Mouse (Mus musculus) v-Abl transformed pro-B cells (cell line): ENCODE measurements around the gene Ttpal.

Experiments used
- in situ Hi-C, 2 experiments: fragments of 400-800 bp; cut with MboI; formaldehyde crosslinking; loops; one replicate each; pipeline ENCODE4 v1.15.1; 2025; ENCODE audit not compliant: unreplicated experiment in 2 of 2

The Ttpal gene

GRCm38 (mm10) chr2:163616652-163617227 is 14.6 kb downstream of the Ttpal start:
- in situ Hi-C loops: loop anchor here in 1 of 2 experiments (25.0 kb wide), 1 partner anchor 96 kb away; no protein-coding TSS in a partner anchor

- in situ Hi-C loops: loop anchor here in 1 of 2 experiments (25.0 kb wide), 1 partner anchor 95 kb away; no protein-coding TSS in a partner anchor
Observed at GRCm38 (mm10) chr2:163617232-163617863, 15.2 kb downstream of the Ttpal start.

- in situ Hi-C loops: loop anchor here in 1 of 2 experiments (25.0 kb wide), 1 partner anchor 94 kb away; no protein-coding TSS in a partner anchor
Observed at GRCm38 (mm10) chr2:163617874-163618273, 15.8 kb downstream of the Ttpal start.

GRCm38 (mm10) chr2:163620451-163620850 is 18.3 kb downstream of the Ttpal start:
- in situ Hi-C loops: loop anchor here in 1 of 2 experiments (10.0 to 25.0 kb wide), 2 partner anchors 92 to 164 kb away; no protein-coding TSS in a partner anchor

DNA sequence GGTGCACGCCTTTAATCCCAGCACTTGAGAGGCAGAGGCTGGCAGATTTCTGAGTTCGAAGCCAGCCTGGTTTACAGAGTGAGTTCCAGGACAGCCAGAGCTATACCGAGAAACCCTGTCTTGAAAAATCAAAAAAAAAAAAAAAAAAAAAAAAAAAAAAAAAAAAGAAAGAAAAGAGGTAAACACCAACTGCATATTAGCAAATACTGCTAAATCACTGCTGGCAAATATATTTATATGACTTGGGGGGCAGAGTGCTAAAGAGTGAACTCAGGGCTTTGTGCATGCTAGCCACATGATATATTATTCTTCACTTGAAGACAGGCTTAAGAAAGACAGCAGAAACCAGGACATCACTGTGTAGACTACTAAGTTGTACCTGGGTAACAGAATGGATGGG is 19.3 kb downstream of the Ttpal start:
- in situ Hi-C loops: loop anchor here in 1 of 2 experiments (10.0 to 25.0 kb wide), 2 partner anchors 91 to 163 kb away; no protein-coding TSS in a partner anchor

GRCm38 (mm10) chr2:163631223-163631622 is 29.1 kb downstream of the Ttpal start:
- in situ Hi-C loops: no loop called here

DNA sequence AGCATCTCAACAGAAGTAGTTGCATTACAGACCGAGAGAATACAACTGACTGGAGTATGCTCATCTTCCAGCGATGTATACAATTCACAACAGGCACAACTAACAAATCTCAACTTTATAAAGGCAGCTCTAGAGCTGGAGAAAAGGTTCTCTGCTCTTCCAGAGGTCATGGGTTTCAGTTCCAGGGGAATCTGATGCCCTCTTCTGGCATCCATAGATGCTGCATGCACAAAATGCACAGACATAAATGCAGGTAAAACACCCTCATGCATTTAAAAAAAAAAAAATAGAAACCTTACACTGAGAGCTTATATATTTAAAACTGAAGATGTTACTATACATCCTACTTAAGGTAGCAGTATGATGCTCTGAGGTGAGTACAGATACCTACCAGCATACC is 29.6 kb downstream of the Ttpal start:
- in situ Hi-C loops: no loop called here

GRCm38 (mm10) chr2:163634211-163634610 is 32.1 kb downstream of the Ttpal start:
- in situ Hi-C loops: no loop called here

DNA sequence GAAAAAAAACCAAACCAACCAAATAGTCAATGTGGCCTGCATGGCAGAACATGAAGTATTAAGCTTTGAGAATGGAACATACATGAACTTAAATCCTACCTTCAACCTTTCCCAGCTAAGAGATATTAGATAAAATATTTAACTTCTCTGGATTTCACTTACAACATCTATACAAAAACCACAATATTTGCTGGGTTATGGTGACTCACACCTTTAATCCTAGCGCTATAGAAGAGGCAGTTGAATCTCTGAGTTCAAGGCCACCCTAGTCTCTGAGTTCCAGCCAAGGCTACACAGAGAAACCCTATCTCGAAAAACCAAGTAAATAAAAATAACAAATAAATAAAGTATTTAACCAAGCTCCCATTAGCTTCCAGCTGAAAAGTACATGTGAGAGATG is 33.9 kb downstream of the Ttpal start:
- in situ Hi-C loops: no loop called here

GRCm38 (mm10) chr2:163637655-163638266 is 35.6 kb downstream of the Ttpal start:
- in situ Hi-C loops: no loop called here

- in situ Hi-C loops: loop anchor here in 1 of 2 experiments (5.0 kb wide), 1 partner anchor 442 kb away; no protein-coding TSS in a partner anchor
Observed at GRCm38 (mm10) chr2:163640493-163640892, 38.4 kb downstream of the Ttpal start.

GRCm38 (mm10) chr2:163641681-163642080 is 39.6 kb downstream of the Ttpal start:
- in situ Hi-C loops: loop anchor here in 1 of 2 experiments (5.0 kb wide), 1 partner anchor 441 kb away; no protein-coding TSS in a partner anchor

GRCm38 (mm10) chr2:163642685-163643575 is 40.8 kb downstream of the Ttpal start:
- in situ Hi-C loops: loop anchor here in 1 of 2 experiments (5.0 kb wide), 1 partner anchor 439 kb away; no protein-coding TSS in a partner anchor

GRCm38 (mm10) chr2:163643576-163643971 is 41.5 kb downstream of the Ttpal start:
- in situ Hi-C loops: loop anchor here in 1 of 2 experiments (5.0 kb wide), 1 partner anchor 439 kb away; no protein-coding TSS in a partner anchor

DNA sequence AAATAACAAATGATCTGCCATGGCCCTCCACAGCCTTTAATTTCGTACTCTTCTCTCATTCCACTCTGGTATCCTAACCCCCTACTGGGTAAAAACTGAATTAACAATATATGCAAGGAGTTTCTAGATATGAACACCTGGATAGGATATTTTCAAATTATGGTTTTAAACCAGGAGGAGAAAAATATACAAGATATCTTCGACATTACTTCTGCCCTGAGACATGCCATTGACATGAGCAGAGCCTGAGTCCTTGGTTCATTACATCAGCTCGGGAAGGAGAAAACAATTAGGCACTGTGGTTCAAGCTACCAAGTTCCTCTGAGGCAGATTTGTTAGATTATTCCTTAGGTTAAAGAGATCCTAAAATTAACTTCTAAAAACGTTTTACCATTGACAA is 41.9 kb downstream of the Ttpal start:
- in situ Hi-C loops: loop anchor here in 1 of 2 experiments (5.0 kb wide), 1 partner anchor 438 kb away; no protein-coding TSS in a partner anchor

DNA sequence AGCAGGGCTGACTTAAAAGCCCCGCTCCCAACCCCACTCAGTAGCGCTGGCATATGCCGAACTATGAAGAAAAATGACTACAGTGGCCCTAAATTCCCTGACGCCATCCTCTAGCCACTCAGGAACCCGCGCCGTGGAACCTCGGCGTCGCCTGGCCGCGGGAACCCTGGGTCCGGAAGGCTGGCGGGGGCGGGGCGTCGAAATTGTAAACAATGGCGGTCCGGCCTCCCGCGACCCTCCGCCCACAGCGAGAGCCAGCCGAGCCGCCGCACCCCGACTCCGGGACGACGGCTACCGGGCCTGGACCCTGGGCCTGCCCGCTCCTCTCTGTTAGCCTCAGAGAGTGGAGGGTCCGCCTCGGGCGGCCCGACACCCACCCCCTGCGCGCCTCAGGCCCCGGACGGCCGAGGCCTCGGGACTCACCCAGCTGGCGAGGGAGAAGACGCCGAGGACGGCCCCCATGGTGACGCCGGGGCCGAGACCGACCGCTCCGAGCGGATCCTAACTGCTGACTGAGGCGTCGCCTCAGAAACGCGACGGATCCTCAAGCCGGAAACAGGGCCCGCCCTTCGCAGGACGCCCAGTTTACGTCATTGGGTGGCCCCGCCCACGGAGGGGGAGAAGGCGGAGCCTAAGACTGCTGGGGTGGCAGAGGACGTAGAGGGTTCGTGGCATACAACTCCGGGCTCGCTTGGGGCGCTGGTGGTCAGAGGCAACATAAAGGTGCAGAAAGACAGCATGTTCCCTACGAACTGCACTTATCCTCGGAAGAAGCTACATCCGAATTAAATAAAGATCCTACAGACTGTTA is 42.7 kb downstream of the Ttpal start, which contains the start of gene Serinc3:
TSS of gene Serinc3 (minus strand) at position 557 of the 811 bp plus-strand sequence.
- in situ Hi-C loops: loop anchor here in 1 of 2 experiments (5.0 kb wide), 1 partner anchor 438 kb away; no protein-coding TSS in a partner anchor

DNA sequence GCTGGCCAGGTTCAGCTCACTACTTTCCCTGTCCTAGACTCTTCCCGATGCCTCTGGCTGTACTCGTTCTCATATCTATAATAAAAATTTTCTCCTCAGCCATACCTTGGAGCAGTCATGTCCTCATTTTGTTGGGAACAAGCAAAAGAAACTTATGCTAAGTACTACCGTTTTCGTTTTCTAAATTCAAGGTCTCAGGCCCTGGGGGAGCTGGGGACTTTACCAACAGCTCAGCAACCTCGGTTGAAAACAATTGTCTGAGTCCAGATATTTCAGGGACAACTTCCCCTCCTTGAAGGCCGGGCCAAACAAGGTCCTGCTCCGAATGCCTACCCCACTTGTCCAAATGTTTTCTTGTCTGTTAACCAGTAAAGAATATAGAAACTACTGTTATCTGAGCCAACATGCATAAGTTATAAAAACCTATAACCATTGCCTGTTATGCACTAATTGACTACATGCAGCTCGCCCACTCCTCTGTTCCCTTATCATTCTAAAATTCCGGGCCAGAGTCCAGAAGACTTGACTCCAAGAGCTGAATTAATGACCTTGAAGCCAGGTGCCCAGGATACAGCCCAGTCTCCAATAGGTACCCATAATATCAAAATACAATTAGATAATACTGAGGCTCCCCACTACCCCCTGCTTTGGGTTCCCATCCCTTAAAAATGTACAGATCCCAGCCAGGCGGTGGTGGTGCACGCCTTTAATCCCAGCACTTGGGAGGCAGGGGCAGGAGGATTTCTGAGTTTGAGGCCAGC is 43.8 kb downstream of the Ttpal start:
- in situ Hi-C loops: no loop called here

- in situ Hi-C loops: no loop called here
Observed at GRCm38 (mm10) chr2:163646461-163647080, 44.5 kb downstream of the Ttpal start.
